Mouse (Mus musculus): ENCODE measurements around the gene Pcbp2.

- TF ChIP-seq CTCF (IDR thresholded peaks at IDR 0.05; ENCODE audit: extremely low read depth, insufficient read depth, low read length), result no peak
- TF ChIP-seq POLR2A (IDR thresholded peaks at IDR 0.05; ENCODE audit: extremely low read depth, insufficient read depth, low read length), result no peak
Measured at GRCm38 (mm10) chr15:102463666-102464065, 6.7 kb upstream of the Pcbp2 start.
